Mouse (Mus musculus) kidney, adult 2 months (tissue): Measurements from ENCODE around the gene Cep70.

Experiments used
- CTCF ChIP-seq: fragments of 200-500 bp; conservative IDR thresholded peaks from 2 replicates; pipeline ENCODE4 v1.5.1; 2011; ENCODE audit warnings: low read depth, mild to moderate bottlenecking, control low read depth, low read length, moderate library complexity, mixed read lengths; ENCODE audit not compliant: insufficient read depth, insufficient read length
- POLR2A ChIP-seq: fragments of 200-500 bp; IDR thresholded peaks from one replicate; pipeline ENCODE4 v1.6.1; 2011; ENCODE audit warnings: low read depth, low read length, control low read depth

DNA sequence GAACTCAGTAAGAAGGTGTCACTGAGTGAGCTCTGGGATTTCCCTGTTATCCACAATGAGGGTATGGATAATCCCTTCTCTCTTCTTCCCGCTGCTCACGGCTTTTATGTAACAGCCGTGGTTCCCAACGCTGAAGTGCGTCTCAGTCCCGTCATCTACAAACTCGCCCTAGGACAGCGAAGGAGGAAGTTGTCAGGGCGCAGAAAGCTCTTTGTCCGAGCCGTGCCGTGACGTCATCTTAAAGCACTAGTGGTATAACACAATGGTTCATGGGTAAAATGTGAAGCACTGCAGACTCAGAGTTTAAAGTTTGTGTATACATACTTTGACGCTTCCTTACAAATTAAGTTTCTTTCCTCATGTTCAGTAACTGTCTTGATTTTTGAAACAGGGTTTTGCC is 13.7 kb upstream of the Cep70 start:
- TF ChIP-seq POLR2A (no peak), CTCF (no peak)
